Mouse (Mus musculus): ENCODE data around the gene Fto. TPM values are rescaled to one million over a fixed set of nuclear protein-coding genes. Genes with fewer than 3 reads are reported as not detected.

Fto gene
- polyA plus RNA-seq, 1 experiment, result 151 TPM

- Histone ChIP-seq H3K27ac (ENCODE audit: insufficient read depth, low read length) (no peak overlapping the region), H3K4me3 (replicated peaks; ENCODE audit: insufficient read depth, low read depth, low read length) (no peak overlapping the region), H3K4me1 (ENCODE audit: control insufficient read depth, insufficient read depth, low read length) (peaks cover 13% of the 10 kb centered on the region), H3K27me3 (ENCODE audit: control insufficient read depth, insufficient read depth, low read length) (no peaks in the 10 kb centered on the region)
- 82% methylated on average over 9 of the region's 9 CpGs for WGBS
- TF ChIP-seq CTCF (IDR thresholded peaks at IDR 0.05; ENCODE audit: borderline replicate concordance, insufficient read depth, low read depth, low read length) (no peak), POLR2A (IDR thresholded peaks at IDR 0.05; ENCODE audit: borderline replicate concordance, insufficient read depth, low read length) (no peak)
- DNase-seq, result no peak
Observed at GRCm38 (mm10) chr8:91657381-91657780, 344.1 kb downstream of the Fto start.

- H3K27me3 ChIP-seq (ENCODE audit: control insufficient read depth, insufficient read depth, low read length), result no peaks in the 10 kb centered on the region
- no peak overlapping the region for H3K27ac ChIP-seq (ENCODE audit: insufficient read depth, low read length)
- no peak for TF ChIP-seq CTCF (IDR thresholded peaks at IDR 0.05; ENCODE audit: borderline replicate concordance, insufficient read depth, low read depth, low read length)
- TF ChIP-seq POLR2A (IDR thresholded peaks at IDR 0.05; ENCODE audit: borderline replicate concordance, insufficient read depth, low read length), result no peak
- no peak overlapping the region for H3K4me3 ChIP-seq (replicated peaks; ENCODE audit: insufficient read depth, low read depth, low read length)
- WGBS, result 86% methylated on average over 8 of the region's 8 CpGs
- no peak for DNase-seq
- peaks cover 11% of the 10 kb centered on the region for H3K4me1 ChIP-seq (ENCODE audit: control insufficient read depth, insufficient read depth, low read length)
Observed at GRCm38 (mm10) chr8:91660879-91661278, 347.6 kb downstream of the Fto start.

- Histone ChIP-seq H3K27me3 (ENCODE audit: control insufficient read depth, insufficient read depth, low read length) (no peaks in the 10 kb centered on the region), H3K4me3 (replicated peaks; ENCODE audit: insufficient read depth, low read depth, low read length) (no peak overlapping the region), H3K4me1 (ENCODE audit: control insufficient read depth, insufficient read depth, low read length) (no peaks in the 10 kb centered on the region), H3K27ac (ENCODE audit: insufficient read depth, low read length) (no peak overlapping the region)
- TF ChIP-seq POLR2A (IDR thresholded peaks at IDR 0.05; ENCODE audit: borderline replicate concordance, insufficient read depth, low read length) (no peak), CTCF (IDR thresholded peaks at IDR 0.05; ENCODE audit: borderline replicate concordance, insufficient read depth, low read depth, low read length) (no peak)
- DNase-seq, result no peak
- 85% methylated on average over 16 of the region's 16 CpGs for WGBS
Observed at GRCm38 (mm10) chr8:91669461-91670071, 356.2 kb downstream of the Fto start.

GRCm38 (mm10) chr8:91676928-91677327 is 363.6 kb downstream of the Fto start:
- peaks cover 8% of the 10 kb centered on the region for H3K4me1 ChIP-seq (ENCODE audit: control insufficient read depth, insufficient read depth, low read length)
- DNase-seq, result peak; percentile 62 to 81
- no peak overlapping the region for H3K4me3 ChIP-seq (replicated peaks; ENCODE audit: insufficient read depth, low read depth, low read length)
- no peak for TF ChIP-seq POLR2A (IDR thresholded peaks at IDR 0.05; ENCODE audit: borderline replicate concordance, insufficient read depth, low read length)
- TF ChIP-seq CTCF (IDR thresholded peaks at IDR 0.05; ENCODE audit: borderline replicate concordance, insufficient read depth, low read depth, low read length), result 0 out of 2 replicates have a peak, but pooled peaks have one; percentile 6
- no peaks in the 10 kb centered on the region for H3K27me3 ChIP-seq (ENCODE audit: control insufficient read depth, insufficient read depth, low read length)
- H3K27ac ChIP-seq (ENCODE audit: insufficient read depth, low read length), result no peak overlapping the region
- WGBS, result 9% methylated on average over 3 of the region's 3 CpGs

- 88% methylated on average over 15 of the region's 15 CpGs for WGBS
Observed at GRCm38 (mm10) chr8:91679451-91679850, 366.1 kb downstream of the Fto start.

GRCm38 (mm10) chr8:91680125-91680524 is 366.8 kb downstream of the Fto start:
- no peak overlapping the region for H3K27ac ChIP-seq (ENCODE audit: insufficient read depth, low read length)
- peaks cover 8% of the 10 kb centered on the region for H3K4me1 ChIP-seq (ENCODE audit: control insufficient read depth, insufficient read depth, low read length)
- no peak for DNase-seq
- TF ChIP-seq POLR2A (IDR thresholded peaks at IDR 0.05; ENCODE audit: borderline replicate concordance, insufficient read depth, low read length) (no peak), CTCF (IDR thresholded peaks at IDR 0.05; ENCODE audit: borderline replicate concordance, insufficient read depth, low read depth, low read length) (no peak)
- 85% methylated on average over 5 of the region's 5 CpGs for WGBS
- H3K4me3 ChIP-seq (replicated peaks; ENCODE audit: insufficient read depth, low read depth, low read length), result no peak overlapping the region
- H3K27me3 ChIP-seq (ENCODE audit: control insufficient read depth, insufficient read depth, low read length), result no peaks in the 10 kb centered on the region

More at GRCm38 (mm10) chr8:91679451-91679850, 366.1 kb downstream of the Fto start:
- Histone ChIP-seq H3K4me1 (ENCODE audit: control insufficient read depth, insufficient read depth, low read length) (peaks cover 8% of the 10 kb centered on the region), H3K27ac (ENCODE audit: insufficient read depth, low read length) (no peak overlapping the region), H3K4me3 (replicated peaks; ENCODE audit: insufficient read depth, low read depth, low read length) (no peak overlapping the region), H3K27me3 (ENCODE audit: control insufficient read depth, insufficient read depth, low read length) (no peaks in the 10 kb centered on the region)
- TF ChIP-seq POLR2A (IDR thresholded peaks at IDR 0.05; ENCODE audit: borderline replicate concordance, insufficient read depth, low read length) (no peak), CTCF (IDR thresholded peaks at IDR 0.05; ENCODE audit: borderline replicate concordance, insufficient read depth, low read depth, low read length) (no peak)
- no peak for DNase-seq

GRCm38 (mm10) chr8:91684596-91685317 is 371.4 kb downstream of the Fto start:
- no peak overlapping the region for H3K4me3 ChIP-seq (replicated peaks; ENCODE audit: insufficient read depth, low read depth, low read length)
- DNase-seq, result no peak
- 46% methylated on average over 6 of the region's 6 CpGs for WGBS
- no peaks in the 10 kb centered on the region for H3K4me1 ChIP-seq (ENCODE audit: control insufficient read depth, insufficient read depth, low read length)
- H3K27ac ChIP-seq (ENCODE audit: insufficient read depth, low read length), result no peak overlapping the region
- no peak for TF ChIP-seq CTCF (IDR thresholded peaks at IDR 0.05; ENCODE audit: borderline replicate concordance, insufficient read depth, low read depth, low read length)
- TF ChIP-seq POLR2A (IDR thresholded peaks at IDR 0.05; ENCODE audit: borderline replicate concordance, insufficient read depth, low read length), result no peak
- no peaks in the 10 kb centered on the region for H3K27me3 ChIP-seq (ENCODE audit: control insufficient read depth, insufficient read depth, low read length)

GRCm38 (mm10) chr8:91685408-91685807 is 372.1 kb downstream of the Fto start:
- Histone ChIP-seq H3K4me3 (replicated peaks; ENCODE audit: insufficient read depth, low read depth, low read length) (no peak overlapping the region), H3K4me1 (ENCODE audit: control insufficient read depth, insufficient read depth, low read length) (no peaks in the 10 kb centered on the region), H3K27ac (ENCODE audit: insufficient read depth, low read length) (no peak overlapping the region), H3K27me3 (ENCODE audit: control insufficient read depth, insufficient read depth, low read length) (no peaks in the 10 kb centered on the region)
- TF ChIP-seq POLR2A (IDR thresholded peaks at IDR 0.05; ENCODE audit: borderline replicate concordance, insufficient read depth, low read length) (no peak), CTCF (IDR thresholded peaks at IDR 0.05; ENCODE audit: borderline replicate concordance, insufficient read depth, low read depth, low read length) (no peak)
- DNase-seq, result no peak
- WGBS, result 40% methylated on average over 3 of the region's 3 CpGs
